Mouse (Mus musculus) olfactory bulb, adult 2 months (tissue): Measurements from ENCODE around the gene Ctbp1. TPM values are rescaled to one million over a fixed set of nuclear protein-coding genes. Genes with fewer than 3 reads are reported as not detected.
A peak's percentile ranks its signal among the peaks of the same experiment; 100 is the strongest.

Source experiments
- H3K27ac ChIP-seq: fragments of 200-500 bp; 2 replicates; pipeline ENCODE4 v1.5.1; 2012; ENCODE audit warnings: low read depth, low read length; ENCODE audit not compliant: insufficient read depth
- H3K4me1 ChIP-seq: fragments of 200-500 bp; 2 replicates; pipeline ENCODE4 v1.6.1; 2012; ENCODE audit warnings: low read length; ENCODE audit not compliant: control insufficient read depth, insufficient read depth
- H3K4me3 ChIP-seq: fragments of 200-500 bp; 2 replicates; pipeline ENCODE4 v1.5.1; 2012; ENCODE audit warnings: mild to moderate bottlenecking, low read depth, low read length, moderate library complexity; ENCODE audit not compliant: insufficient read depth
- CTCF ChIP-seq: fragments of 200-500 bp; IDR thresholded peaks from 2 replicates; pipeline ENCODE4 v1.5.1; 2012; ENCODE audit warnings: low read depth, mild to moderate bottlenecking, low read length, moderate library complexity; ENCODE audit not compliant: insufficient read depth
- POLR2A ChIP-seq: fragments of 200-500 bp; IDR thresholded peaks from 2 replicates; pipeline ENCODE4 v1.6.1; 2012; ENCODE audit warnings: mild to moderate bottlenecking, low read depth, low read length, moderate library complexity; ENCODE audit not compliant: insufficient read depth
- WGBS: fragments of 180-500 bp; shearing (Covaris S2); methylation state at CpG from one replicate; pipeline ENCODE4 v1.1.7; 2018; 5-methylcytosine and 5-hydroxymethylcytosine counted together
- polyA plus RNA-seq: library from polyadenylated mRNA; stranded (reverse); fragments of >200 nt; gene quantifications from 2 replicates; pipeline ENCODE4 v1.2.4, GENCODE M21; 2012; ENCODE audit warnings: low replicate concordance; ENCODE audit not compliant: missing spikeins, insufficient read depth, insufficient read length

Gene Ctbp1
- polyA plus RNA-seq, 1 experiment: not detected

GRCm38 (mm10) chr5:33204284-33204683 lies 70.5 kb downstream of the Ctbp1 start:
- Histone ChIP-seq H3K27ac (no peak overlapping the region), H3K4me1 (no peaks in the 10 kb centered on the region), H3K4me3 (no peak overlapping the region)
- TF ChIP-seq POLR2A: no peak
- TF ChIP-seq CTCF: no peak
- WGBS: 81% methylated on average over 7 of the region's 7 CpGs

- H3K4me3 ChIP-seq: no peak overlapping the region
- no peak overlapping the region for H3K27ac ChIP-seq
- H3K4me1 ChIP-seq: no peaks in the 10 kb centered on the region
- peak; percentile 39 for TF ChIP-seq CTCF
- TF ChIP-seq POLR2A: no peak
- WGBS: 18% methylated on average over 9 of the region's 9 CpGs
Observed at GRCm38 (mm10) chr5:33203691-33204242, 71.0 kb downstream of the Ctbp1 start.

- WGBS: 83% methylated on average over 6 of the region's 6 CpGs
- TF ChIP-seq CTCF (no peak), POLR2A (no peak)
Observed at GRCm38 (mm10) chr5:33203171-33203565, 71.6 kb downstream of the Ctbp1 start.

GRCm38 (mm10) chr5:33202516-33203170 lies 72.2 kb downstream of the Ctbp1 start:
- no peaks in the 10 kb centered on the region for H3K4me1 ChIP-seq
- no peak overlapping the region for H3K4me3 ChIP-seq
- TF ChIP-seq CTCF (no peak), POLR2A (no peak)
- 84% methylated on average over 13 of the region's 13 CpGs for WGBS
- H3K27ac ChIP-seq: no peak overlapping the region

More at GRCm38 (mm10) chr5:33203171-33203565, 71.6 kb downstream of the Ctbp1 start:
- Histone ChIP-seq H3K4me3 (no peak overlapping the region), H3K4me1 (no peaks in the 10 kb centered on the region), H3K27ac (no peak overlapping the region)

GRCm38 (mm10) chr5:33201697-33202096 lies 73.1 kb downstream of the Ctbp1 start:
- 60% methylated on average over 13 of the region's 13 CpGs for WGBS
- Histone ChIP-seq H3K27ac (no peak overlapping the region), H3K4me1 (no peaks in the 10 kb centered on the region), H3K4me3 (no peak overlapping the region)
- TF ChIP-seq CTCF: no peak
- TF ChIP-seq POLR2A: no peak

GRCm38 (mm10) chr5:33200071-33200470 lies 74.7 kb downstream of the Ctbp1 start:
- Histone ChIP-seq H3K27ac (no peak overlapping the region), H3K4me1 (no peaks in the 10 kb centered on the region), H3K4me3 (no peak overlapping the region)
- 63% methylated on average over 1 of the region's 1 CpGs for WGBS
- TF ChIP-seq POLR2A: no peak
- TF ChIP-seq CTCF: no peak

Other genes starting within 250 kb of the Ctbp1 start
- not detected in 2 replicates for gene Slc5a1, start 170.8 kb downstream of the Ctbp1 start, polyA plus RNA-seq
- gene Spon2, start 56.5 kb downstream of the Ctbp1 start, polyA plus RNA-seq: not detected in 2 replicates
- not detected in 2 replicates for gene Maea, start 60.5 kb upstream of the Ctbp1 start, polyA plus RNA-seq
- gene Uvssa, start 103.6 kb upstream of the Ctbp1 start, polyA plus RNA-seq: not detected in 2 replicates
- gene Nkx1-1, start 159.0 kb upstream of the Ctbp1 start, polyA plus RNA-seq: not detected in 2 replicates